10 mouse cellular contexts compared by ENCODE assay signal in genomic region chr17:5893092-5893491, GRCm38 (mm10). TPM values are rescaled to one million over a fixed set of nuclear protein-coding genes. Genes with fewer than 3 reads are reported as not detected.
DNase-seq lines count a peak whose midpoint lies in the region; ATAC-seq and TF ChIP-seq lines count a peak whose summit lies in the region.
"Had no signal": no experiment of that assay in that cellular context is flagged by ENCODE, and none has a peak within 500 bp of the region (broad histone marks: within the 10 kb centered on the region; RNA-seq: fewer than 3 reads in every experiment).

No protein-coding gene starts in this region.

- H3K4me2 ChIP-seq in stomach, embryonic 14.5 days (replicated peaks; ENCODE audit: low read depth, low read length) = no peak overlapping the region
- H3K4me2 ChIP-seq: forebrain, embryonic 15.5 days; midbrain, embryonic 15.5 days had no signal

- ATAC-seq in stomach, embryonic 14.5 days (ENCODE audit: insufficient number of reproducible peaks, insufficient read depth, low FRiP score, low read depth) = peak; percentile 74
- ATAC-seq: forebrain, embryonic 15.5 days; midbrain, embryonic 15.5 days had no signal

- H3K4me3 ChIP-seq in stomach, embryonic 14.5 days (ENCODE audit: low read depth, low read length) = no peak overlapping the region
- no peak overlapping the region for H3K4me3 ChIP-seq in cerebellum, adult 2 months (replicated peaks; ENCODE audit: insufficient read depth, low read depth, low read length)
- no peak overlapping the region for H3K4me3 ChIP-seq in thymus, adult 2 months (ENCODE audit: control insufficient read depth, insufficient read depth, low read length)
- H3K4me3 ChIP-seq: forebrain, embryonic 15.5 days; midbrain, embryonic 15.5 days had no signal

- no peaks in the 10 kb centered on the region for H3K27me3 ChIP-seq in stomach, embryonic 14.5 days (ENCODE audit: control insufficient read depth, insufficient read depth, low read length)
- no peaks in the 10 kb centered on the region for H3K27me3 ChIP-seq in cerebellum, adult 2 months (ENCODE audit: control insufficient read depth, insufficient read depth, low read length)
- H3K27me3 ChIP-seq in thymus, adult 2 months (ENCODE audit: control insufficient read depth, insufficient read depth, low read length) = no peaks in the 10 kb centered on the region
- H3K27me3 ChIP-seq: forebrain, embryonic 15.5 days; midbrain, embryonic 15.5 days had no signal

- H3K36me3 ChIP-seq in stomach, embryonic 14.5 days (ENCODE audit: control insufficient read depth, insufficient read depth, low read length) = peaks cover 9% of the 10 kb centered on the region
- H3K36me3 ChIP-seq in thymus, adult 2 months (ENCODE audit: control insufficient read depth, insufficient read depth, low read length) = no peaks in the 10 kb centered on the region
- H3K36me3 ChIP-seq: forebrain, embryonic 15.5 days; midbrain, embryonic 15.5 days had no signal

- no peak for TF ChIP-seq POLR2A in cerebellum, adult 2 months (IDR thresholded peaks at IDR 0.05; ENCODE audit: borderline replicate concordance, insufficient read depth, low read length)
- no peak for TF ChIP-seq POLR2A in thymus, adult 2 months (IDR thresholded peaks at IDR 0.05; ENCODE audit: control insufficient read depth, extremely low read depth, insufficient read depth, low read length, poor library complexity)

- WGBS in stomach, embryonic 14.5 days = 24% methylated on average over 7 of the region's 7 CpGs
- 68% methylated on average over 7 of the region's 7 CpGs for WGBS in cerebellum, adult 2 months
- 34% methylated on average over 7 of the region's 7 CpGs for WGBS in thymus, adult 2 months

- no peak for TF ChIP-seq CTCF in cerebellum, adult 2 months (IDR thresholded peaks at IDR 0.05; ENCODE audit: borderline replicate concordance, insufficient read depth, low read depth, low read length)
- no peak for TF ChIP-seq CTCF in thymus, adult 2 months (IDR thresholded peaks at IDR 0.05; ENCODE audit: borderline replicate concordance, control insufficient read depth, extremely low read depth, insufficient read depth, low read length, poor library complexity)

- H3K27ac ChIP-seq in stomach, embryonic 14.5 days (ENCODE audit: low read length) = peak overlapping the region; percentile 80; the same call in 1 of the 2 replicates
- no peak overlapping the region for H3K27ac ChIP-seq in cerebellum, adult 2 months (ENCODE audit: insufficient read depth, low read length)
- H3K27ac ChIP-seq in thymus, adult 2 months (ENCODE audit: control insufficient read depth, insufficient read depth, low read length) = no peak overlapping the region
- H3K27ac ChIP-seq: forebrain, embryonic 15.5 days; midbrain, embryonic 15.5 days had no signal

- H3K9ac ChIP-seq in stomach, embryonic 14.5 days (replicated peaks; ENCODE audit: low read depth, low read length) = no peak overlapping the region
- H3K9ac ChIP-seq: forebrain, embryonic 15.5 days; midbrain, embryonic 15.5 days had no signal

- 0 out of 2 replicates have a peak, but pooled peaks cover 5% of the 10 kb centered on the region for H3K4me1 ChIP-seq in stomach, embryonic 14.5 days (ENCODE audit: control insufficient read depth, insufficient read depth, low read length)
- peaks cover 17% of the 10 kb centered on the region for H3K4me1 ChIP-seq in cerebellum, adult 2 months (ENCODE audit: control insufficient read depth, insufficient read depth, low read length)
- peaks cover 2% of the 10 kb centered on the region for H3K4me1 ChIP-seq in thymus, adult 2 months (replicated peaks; ENCODE audit: control insufficient read depth, insufficient read depth, low read length)
- H3K4me1 ChIP-seq: forebrain, embryonic 15.5 days; midbrain, embryonic 15.5 days had no signal

- peak; percentile 24 for DNase-seq in lung, postnatal 25 days (ENCODE audit: low spot score)
- DNase-seq in lung, postnatal 10 days = no peak
- DNase-seq in embryo, embryonic 11 days = peak; percentile 62
- DNase-seq in kidney, postnatal 25 days = peak; percentile 71 to 92
- DNase-seq in cerebellum, adult 2 months = no peak
- DNase-seq in thymus, adult 2 months = no peak
- DNase-seq in right cerebral cortex, postnatal 14 days = no peak

- H3K9me3 ChIP-seq in stomach, embryonic 14.5 days (ENCODE audit: control insufficient read depth, low read depth, low read length) = no peaks in the 10 kb centered on the region
- H3K9me3 ChIP-seq: forebrain, embryonic 15.5 days; midbrain, embryonic 15.5 days had no signal

RNA-seq across cellular contexts. Expression of gene Synj2, which starts 48.0 kb away (rescaled TPM):
- 7.5 and 10.3 TPM in 2 replicates for polyA plus RNA-seq in stomach, embryonic 14.5 days (2014; fragmentation: Nextera tagmentation; extraction: Ambion mirVana)
- polyA plus RNA-seq in cerebellum, adult 2 months (2012; rRNA removed) = 20.9 and 25.1 TPM in 2 replicates
- polyA plus RNA-seq in thymus, adult 2 months (2012; rRNA removed) = 9.0 and 9.8 TPM in 2 replicates

RNA-seq across cellular contexts. Expression of gene Snx9, which starts 52.0 kb away (rescaled TPM):
- 39.9 and 40.5 TPM in 2 replicates for polyA plus RNA-seq in stomach, embryonic 14.5 days (2014; fragmentation: Nextera tagmentation; extraction: Ambion mirVana)
- polyA plus RNA-seq in cerebellum, adult 2 months (2012; rRNA removed) = 17.8 and 19.1 TPM in 2 replicates
- 11.2 and 12.5 TPM in 2 replicates for polyA plus RNA-seq in thymus, adult 2 months (2012; rRNA removed)

Comparison
In these comparisons a context has a peak if more than half of its experiments do, and no peak if none do; other contexts are left out.
1. DNase-seq: peak in lung, postnatal 25 days (single experiment), embryo, embryonic 11 days (single experiment) and kidney, postnatal 25 days (2 of 2); none in lung, postnatal 10 days (single experiment), cerebellum, adult 2 months (0 of 2), thymus, adult 2 months (single experiment) and right cerebral cortex, postnatal 14 days (single experiment).